Mouse (Mus musculus) kidney, embryonic 15.5 days (tissue): ENCODE measurements around the gene Zfp202. TPM values are rescaled to one million over a fixed set of nuclear protein-coding genes. Genes with fewer than 3 reads are reported as not detected.
A peak's percentile ranks its signal among the peaks of the same experiment; 100 is the strongest.

ENCODE experiments used
- ATAC-seq: fragments of 200-750 bp; cut with Nextera tagmentation; replicated peaks from 2 replicates; pipeline ENCODE4 v1.8.0; 2017; ENCODE audit warnings: moderate TSS enrichment; ENCODE audit not compliant: low FRiP score
- H3K27ac ChIP-seq: fragments of 300-500 bp; sonication (generic); 2 replicates; pipeline ENCODE4 v1.5.1; 2015; ENCODE audit warnings: mild to moderate bottlenecking, inconsistent platforms
- H3K27me3 ChIP-seq: fragments of 300-500 bp; sonication (generic); 2 replicates; pipeline ENCODE4 v1.6.1; 2015; ENCODE audit warnings: inconsistent platforms
- H3K36me3 ChIP-seq: fragments of 300-500 bp; sonication (generic); 2 replicates; pipeline ENCODE4 v1.6.1; 2015; ENCODE audit warnings: inconsistent platforms
- H3K4me1 ChIP-seq: fragments of 300-500 bp; sonication (generic); 2 replicates; pipeline ENCODE4 v1.6.1; 2015; ENCODE audit warnings: inconsistent platforms
- H3K4me2 ChIP-seq: fragments of 300-500 bp; sonication (generic); 2 replicates; pipeline ENCODE4 v1.6.1; 2015; ENCODE audit warnings: moderate library complexity, mild to moderate bottlenecking, inconsistent platforms
- H3K4me3 ChIP-seq: fragments of 300-500 bp; sonication (generic); replicated peaks from 2 replicates; pipeline ENCODE4 v1.5.1; 2015; ENCODE audit warnings: mild to moderate bottlenecking, inconsistent platforms
- H3K9ac ChIP-seq: fragments of 300-500 bp; sonication (generic); 2 replicates; pipeline ENCODE4 v1.6.1; 2015; ENCODE audit warnings: mild to moderate bottlenecking, inconsistent platforms
- H3K9me3 ChIP-seq: fragments of 300-500 bp; sonication (generic); replicated peaks from 2 replicates; pipeline ENCODE4 v1.6.1; 2016; ENCODE audit warnings: inconsistent platforms
- WGBS: fragments of 180-500 bp; shearing (Covaris S2); methylation state at CpG from one replicate; pipeline ENCODE4 v1.1.7; 2015; ENCODE audit warnings: mixed read lengths; 5-methylcytosine and 5-hydroxymethylcytosine counted together
- polyA plus RNA-seq: library from polyadenylated mRNA; unstranded; fragments of >200 nt; fragmentation: Nextera tagmentation; extraction: Ambion mirVana; gene quantifications from 2 replicates; pipeline ENCODE4 v1.2.1, GENCODE M21; 2015

The Zfp202 gene
- polyA plus RNA-seq, 1 experiment from 2014 or later: 7.5 TPM

GRCm38 (mm10) chr9:40224289-40224688 is 32.2 kb downstream of the Zfp202 start:
- ATAC-seq: no peak
- H3K9ac ChIP-seq: no peak overlapping the region
- H3K36me3 ChIP-seq: no peaks in the 10 kb centered on the region
- H3K4me1 ChIP-seq: no peaks in the 10 kb centered on the region
- no peak overlapping the region for H3K27ac ChIP-seq
- WGBS: 70% methylated on average over 4 of the region's 4 CpGs
- no peak overlapping the region for H3K4me2 ChIP-seq
- H3K9me3 ChIP-seq: no peaks in the 10 kb centered on the region
- no peaks in the 10 kb centered on the region for H3K27me3 ChIP-seq
- H3K4me3 ChIP-seq: no peak overlapping the region

GRCm38 (mm10) chr9:40227874-40228789 is 36.0 kb downstream of the Zfp202 start:
- Histone ChIP-seq H3K27me3 (no peaks in the 10 kb centered on the region), H3K4me1 (no peaks in the 10 kb centered on the region), H3K9ac (no peak overlapping the region), H3K4me3 (no peak overlapping the region), H3K36me3 (no peaks in the 10 kb centered on the region), H3K9me3 (no peaks in the 10 kb centered on the region), H3K27ac (no peak overlapping the region), H3K4me2 (no peak overlapping the region)
- 71% methylated on average over 10 of the region's 10 CpGs for WGBS
- no peak for ATAC-seq

GRCm38 (mm10) chr9:40228804-40229331 is 36.8 kb downstream of the Zfp202 start:
- Histone ChIP-seq H3K4me1 (no peaks in the 10 kb centered on the region), H3K27ac (no peak overlapping the region), H3K4me3 (no peak overlapping the region), H3K4me2 (no peak overlapping the region), H3K27me3 (no peaks in the 10 kb centered on the region), H3K9me3 (no peaks in the 10 kb centered on the region), H3K9ac (no peak overlapping the region), H3K36me3 (no peaks in the 10 kb centered on the region)
- ATAC-seq: no peak
- 70% methylated on average over 6 of the region's 6 CpGs for WGBS

- 67% methylated on average over 5 of the region's 5 CpGs for WGBS
- no peak for ATAC-seq
- Histone ChIP-seq H3K27me3 (no peaks in the 10 kb centered on the region), H3K9ac (no peak overlapping the region), H3K4me1 (no peaks in the 10 kb centered on the region; the same call in 1 of the 2 replicates), H3K36me3 (no peaks in the 10 kb centered on the region), H3K9me3 (no peaks in the 10 kb centered on the region), H3K27ac (no peak overlapping the region), H3K4me2 (no peak overlapping the region), H3K4me3 (no peak overlapping the region)
Observed at GRCm38 (mm10) chr9:40229479-40229878, 37.4 kb downstream of the Zfp202 start.

- no peaks in the 10 kb centered on the region for H3K27me3 ChIP-seq
- H3K9me3 ChIP-seq: no peaks in the 10 kb centered on the region
- H3K27ac ChIP-seq: no peak overlapping the region
- H3K4me3 ChIP-seq: no peak overlapping the region
- no peak overlapping the region for H3K4me2 ChIP-seq
- no peak overlapping the region for H3K9ac ChIP-seq
- peaks cover 4% of the 10 kb centered on the region; the same call in 1 of the 2 replicates for H3K4me1 ChIP-seq
- WGBS: 85% methylated on average over 3 of the region's 3 CpGs
- ATAC-seq: no peak
- H3K36me3 ChIP-seq: no peaks in the 10 kb centered on the region
Observed at GRCm38 (mm10) chr9:40231019-40231418, 38.9 kb downstream of the Zfp202 start.

- Histone ChIP-seq H3K9me3 (no peaks in the 10 kb centered on the region), H3K27ac (no peak overlapping the region), H3K36me3 (no peaks in the 10 kb centered on the region), H3K4me3 (no peak overlapping the region), H3K27me3 (no peaks in the 10 kb centered on the region; the same call in 1 of the 2 replicates), H3K4me1 (peaks cover 4% of the 10 kb centered on the region; the same call in 1 of the 2 replicates), H3K9ac (no peak overlapping the region), H3K4me2 (no peak overlapping the region)
- 38% methylated on average over 10 of the region's 10 CpGs for WGBS
- peak; percentile 80 for ATAC-seq
Observed at GRCm38 (mm10) chr9:40234233-40235072, 42.3 kb downstream of the Zfp202 start.

- H3K9ac ChIP-seq: no peak overlapping the region
- ATAC-seq: no peak
- H3K27me3 ChIP-seq: peaks cover 7% of the 10 kb centered on the region
- H3K4me2 ChIP-seq: no peak overlapping the region
- H3K27ac ChIP-seq: no peak overlapping the region
- no peak overlapping the region for H3K4me3 ChIP-seq
- WGBS: 74% methylated on average over 7 of the region's 7 CpGs
- peaks cover 4% of the 10 kb centered on the region; the same call in 1 of the 2 replicates for H3K4me1 ChIP-seq
- no peaks in the 10 kb centered on the region for H3K9me3 ChIP-seq
- H3K36me3 ChIP-seq: no peaks in the 10 kb centered on the region
Observed at GRCm38 (mm10) chr9:40235220-40235619, 43.1 kb downstream of the Zfp202 start.

GRCm38 (mm10) chr9:40239749-40240148 is 47.6 kb downstream of the Zfp202 start:
- Histone ChIP-seq H3K27ac (no peak overlapping the region), H3K27me3 (peaks cover 14% of the 10 kb centered on the region), H3K9ac (no peak overlapping the region), H3K4me1 (peaks cover 15% of the 10 kb centered on the region), H3K9me3 (no peaks in the 10 kb centered on the region), H3K36me3 (no peaks in the 10 kb centered on the region), H3K4me2 (no peak overlapping the region), H3K4me3 (no peak overlapping the region)
- no peak for ATAC-seq
- WGBS: 40% methylated on average over 4 of the region's 4 CpGs

- Histone ChIP-seq H3K4me2 (no peak overlapping the region), H3K9me3 (no peaks in the 10 kb centered on the region), H3K4me3 (no peak overlapping the region), H3K36me3 (no peaks in the 10 kb centered on the region), H3K27ac (no peak overlapping the region), H3K9ac (no peak overlapping the region), H3K4me1 (peaks cover 12% of the 10 kb centered on the region), H3K27me3 (peaks cover 14% of the 10 kb centered on the region)
- no peak; the same call in 1 of the 2 replicates for ATAC-seq
- WGBS: 31% methylated on average over 5 of the region's 5 CpGs
Observed at GRCm38 (mm10) chr9:40240311-40240710, 48.2 kb downstream of the Zfp202 start.

GRCm38 (mm10) chr9:40241223-40241801 is 49.2 kb downstream of the Zfp202 start:
- Histone ChIP-seq H3K27ac (no peak overlapping the region), H3K4me2 (peak overlapping the region; percentile 75), H3K9ac (peak overlapping the region; percentile 35), H3K4me1 (peaks cover 12% of the 10 kb centered on the region), H3K9me3 (no peaks in the 10 kb centered on the region), H3K36me3 (no peaks in the 10 kb centered on the region), H3K27me3 (peaks cover 14% of the 10 kb centered on the region), H3K4me3 (peak overlapping the region; percentile 47)
- under 1% methylated on average over 15 of the region's 15 CpGs for WGBS
- peak; percentile 85 for ATAC-seq

- H3K4me2 ChIP-seq: peak overlapping the region; percentile 75
- H3K27me3 ChIP-seq: peaks cover 14% of the 10 kb centered on the region
- peaks cover 12% of the 10 kb centered on the region for H3K4me1 ChIP-seq
- 0 out of 2 replicates have a peak, but pooled peaks have one; percentile 15 for ATAC-seq
- WGBS: 54% methylated on average over 13 of the region's 13 CpGs
- peak overlapping the region; percentile 35 for H3K9ac ChIP-seq
- H3K27ac ChIP-seq: no peak overlapping the region
- no peaks in the 10 kb centered on the region for H3K9me3 ChIP-seq
- no peaks in the 10 kb centered on the region for H3K36me3 ChIP-seq
- H3K4me3 ChIP-seq: peak overlapping the region; percentile 47
Observed at GRCm38 (mm10) chr9:40241951-40242888, 50.1 kb downstream of the Zfp202 start.
